Mouse (Mus musculus) hindbrain, embryonic 10.5 days (tissue): ENCODE results near the gene Adcy2. TPM values are rescaled to one million over a fixed set of nuclear protein-coding genes. Genes with fewer than 3 reads are reported as not detected.

Experiments
- DNase-seq: peaks from one replicate; pipeline ENCODE4 v3.0.0-alpha.2; 2017; ENCODE audit warnings: low spot score
- H3K27ac ChIP-seq: fragments of 300-500 bp; sonication (generic); 2 replicates; pipeline ENCODE4 v1.5.1; 2016; ENCODE audit warnings: mild to moderate bottlenecking, moderate library complexity
- H3K27me3 ChIP-seq: fragments of 300-500 bp; sonication (generic); 2 replicates; pipeline ENCODE4 v1.6.1; 2016; ENCODE audit warnings: mild to moderate bottlenecking; ENCODE audit not compliant: poor library complexity, insufficient read depth, severe bottlenecking
- H3K36me3 ChIP-seq: fragments of 300-500 bp; sonication (generic); 2 replicates; pipeline ENCODE4 v1.6.1; 2016; ENCODE audit warnings: mild to moderate bottlenecking, moderate library complexity
- H3K4me1 ChIP-seq: fragments of 300-500 bp; sonication (generic); replicated peaks from 2 replicates; pipeline ENCODE4 v1.6.1; 2016; ENCODE audit warnings: mild to moderate bottlenecking
- H3K4me3 ChIP-seq: fragments of 300-500 bp; sonication (generic); 2 replicates; pipeline ENCODE4 v1.5.1; 2016; ENCODE audit warnings: mild to moderate bottlenecking, moderate library complexity
- H3K9me3 ChIP-seq: fragments of 300-500 bp; sonication (generic); 2 replicates; pipeline ENCODE4 v1.6.1; 2016; ENCODE audit warnings: mild to moderate bottlenecking, moderate library complexity
- WGBS: fragments of 180-500 bp; shearing (Covaris S2); methylation state at CpG from one replicate; pipeline ENCODE4 v1.1.7; 2016; 5-methylcytosine and 5-hydroxymethylcytosine counted together
- polyA plus RNA-seq: library from polyadenylated mRNA; unstranded; fragments of >200 nt; fragmentation: Nextera tagmentation; extraction: Ambion mirVana; gene quantifications from 2 replicates; pipeline ENCODE4 v1.2.1, GENCODE M21; 2016

The Adcy2 gene
- polyA plus RNA-seq, 1 experiment from 2014 or later, result 1.5 TPM

DNA sequence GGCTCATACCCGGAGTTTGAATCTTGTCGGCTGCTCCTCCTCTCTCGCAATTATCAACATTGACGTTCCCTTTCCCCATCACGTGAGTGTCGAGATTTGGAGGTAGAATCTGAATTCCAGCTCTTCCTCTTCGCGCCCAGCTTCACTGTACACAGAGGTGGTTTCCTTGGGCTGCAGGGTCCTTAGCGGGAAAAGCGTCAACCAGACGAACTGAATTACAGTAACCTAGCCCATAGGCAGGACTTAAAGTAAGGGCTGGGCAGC, 416.9 kb downstream of the Adcy2 start:
- Histone ChIP-seq H3K27ac (peak overlapping the region; percentile 91), H3K4me1 (peaks cover 17% of the 10 kb centered on the region), H3K27me3 (no peaks in the 10 kb centered on the region), H3K4me3 (peak overlapping the region; percentile 75), H3K36me3 (peaks cover 64% of the 10 kb centered on the region), H3K9me3 (no peaks in the 10 kb centered on the region)
- WGBS, result under 1% methylated on average over 11 of the region's 11 CpGs
- no peak for DNase-seq

- WGBS, result under 1% methylated on average over 81 of the region's 81 CpGs
- DNase-seq, result peak; percentile 98
- H3K27me3 ChIP-seq, result no peaks in the 10 kb centered on the region
- H3K36me3 ChIP-seq, result peaks cover 64% of the 10 kb centered on the region
- no peaks in the 10 kb centered on the region for H3K9me3 ChIP-seq
- peak within 1 kb of the TSS; percentile 91 for H3K27ac ChIP-seq
- H3K4me3 ChIP-seq, result peak within 1 kb of the TSS; percentile 75
- peaks cover 17% of the 10 kb centered on the region for H3K4me1 ChIP-seq
Measured at GRCm38 (mm10) chr13:68581747-68582516, 417.4 kb downstream of the Adcy2 start, which contains the start of the genes Mtrr and Fastkd3. Gene Mtrr (minus strand): TSS chr13:68582149. Gene Fastkd3 (plus strand): TSS chr13:68582234.

GRCm38 (mm10) chr13:68581086-68581740, 418.1 kb downstream of the Adcy2 start:
- H3K27ac ChIP-seq, result peak overlapping the region; percentile 91
- peaks cover 64% of the 10 kb centered on the region for H3K36me3 ChIP-seq

DNA sequence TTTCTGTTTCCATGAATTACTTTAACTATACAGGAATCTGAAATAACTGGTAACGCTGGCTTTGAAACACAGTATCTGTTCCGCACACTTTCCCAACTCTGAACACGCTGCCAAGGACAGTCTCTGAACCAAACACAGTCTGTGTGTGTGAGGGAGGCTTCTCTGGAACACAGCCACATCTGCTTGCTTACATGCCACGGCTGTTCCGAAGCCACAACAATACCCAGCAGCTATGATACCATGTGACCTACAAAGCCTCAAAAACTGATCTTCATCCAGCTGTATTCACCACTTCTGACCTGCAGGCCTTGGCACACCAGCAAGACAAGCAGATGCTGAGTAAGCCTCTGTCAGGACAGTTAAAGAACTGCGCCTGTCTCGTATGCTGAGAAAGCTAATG, 421.4 kb downstream of the Adcy2 start:
- 96% methylated on average over 7 of the region's 7 CpGs for WGBS
- no peak overlapping the region for H3K4me3 ChIP-seq
- peaks cover 63% of the 10 kb centered on the region for H3K36me3 ChIP-seq
- no peaks in the 10 kb centered on the region for H3K27me3 ChIP-seq
- H3K27ac ChIP-seq, result no peak overlapping the region
- DNase-seq, result no peak
- H3K4me1 ChIP-seq, result peaks cover 16% of the 10 kb centered on the region
- no peaks in the 10 kb centered on the region for H3K9me3 ChIP-seq

More at GRCm38 (mm10) chr13:68581086-68581740, 418.1 kb downstream of the Adcy2 start:
- WGBS, result 32% methylated on average over 14 of the region's 14 CpGs
- peaks cover 17% of the 10 kb centered on the region for H3K4me1 ChIP-seq
- no peaks in the 10 kb centered on the region for H3K27me3 ChIP-seq
- DNase-seq, result no peak
- H3K4me3 ChIP-seq, result peak overlapping the region; percentile 75
- no peaks in the 10 kb centered on the region for H3K9me3 ChIP-seq

DNA sequence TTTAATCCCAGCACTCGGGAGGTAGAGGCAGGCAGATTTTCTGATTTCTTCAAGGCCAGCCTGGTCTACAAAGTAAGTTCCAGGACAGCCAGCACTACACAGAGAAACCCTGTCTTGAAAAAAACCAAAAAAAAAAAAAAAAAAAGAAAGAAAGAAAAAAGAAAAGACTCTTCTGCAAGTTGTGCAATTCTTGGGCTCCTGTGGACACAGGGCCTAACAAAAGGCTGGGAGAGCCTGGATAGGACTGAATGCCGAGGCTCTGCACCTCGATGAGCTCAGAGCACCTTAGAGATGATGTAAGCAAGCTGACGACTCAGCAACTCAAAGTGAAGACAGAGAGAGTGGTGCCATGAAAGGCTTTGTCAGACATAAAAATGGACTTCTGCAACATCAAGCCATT, 424.9 kb downstream of the Adcy2 start:
- 89% methylated on average over 4 of the region's 4 CpGs for WGBS
- H3K27me3 ChIP-seq, result no peaks in the 10 kb centered on the region
- H3K36me3 ChIP-seq, result peaks cover 89% of the 10 kb centered on the region
- DNase-seq, result no peak
- peaks cover 6% of the 10 kb centered on the region; the same call in 1 of the 2 replicates for H3K4me1 ChIP-seq
- no peak overlapping the region for H3K27ac ChIP-seq
- H3K4me3 ChIP-seq, result no peak overlapping the region
- H3K9me3 ChIP-seq, result no peaks in the 10 kb centered on the region

DNA sequence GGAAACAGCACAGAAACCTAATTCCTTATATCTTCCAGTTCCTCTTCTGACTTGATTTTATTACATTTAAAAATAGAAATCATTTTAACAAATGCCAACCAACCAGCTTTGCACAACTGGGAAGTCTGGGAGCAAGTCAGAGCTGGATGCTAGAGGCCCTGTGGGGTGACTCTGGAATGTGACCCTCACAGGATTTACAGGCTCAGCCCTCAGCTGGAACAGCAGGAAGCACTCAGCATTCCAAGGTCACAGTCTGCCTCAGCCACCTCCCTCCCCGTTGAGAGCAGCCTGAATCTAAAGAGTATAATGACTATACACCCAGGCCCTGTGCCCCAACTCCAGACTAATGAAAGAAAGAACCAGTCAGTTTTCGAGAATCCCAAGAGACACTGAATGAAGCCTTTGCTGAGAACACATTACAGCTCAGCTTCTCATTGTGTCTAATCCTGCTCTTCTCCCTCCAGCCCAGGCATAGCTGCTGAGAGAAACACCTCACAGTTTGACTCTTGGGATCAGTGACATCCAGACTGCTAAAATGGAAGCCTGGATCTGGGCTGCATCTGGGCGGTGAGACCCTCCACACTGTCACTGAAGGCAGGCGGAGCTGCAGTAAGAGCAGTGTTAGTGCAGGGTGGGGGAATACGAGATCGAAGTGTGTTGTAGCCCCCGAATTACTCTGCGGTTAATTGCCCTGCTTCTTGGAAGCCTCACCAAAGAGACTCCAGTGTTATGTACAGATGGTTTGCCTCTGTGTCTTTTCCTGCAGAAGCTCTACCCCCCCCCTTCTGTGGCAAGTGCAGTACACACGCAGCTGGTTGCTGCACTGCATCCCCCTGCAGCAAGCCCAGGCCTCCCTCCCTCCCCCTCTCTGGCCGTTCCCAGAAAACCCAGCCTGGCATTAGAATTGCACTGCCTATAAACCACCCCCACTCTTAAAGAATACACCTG, 426.1 kb downstream of the Adcy2 start:
- H3K4me1 ChIP-seq, result peaks cover 6% of the 10 kb centered on the region; the same call in 1 of the 2 replicates
- peak; percentile 38 for DNase-seq
- peaks cover 90% of the 10 kb centered on the region for H3K36me3 ChIP-seq
- H3K27me3 ChIP-seq, result no peaks in the 10 kb centered on the region
- no peak overlapping the region for H3K4me3 ChIP-seq
- no peaks in the 10 kb centered on the region for H3K9me3 ChIP-seq
- WGBS, result 73% methylated on average over 10 of the region's 10 CpGs
- H3K27ac ChIP-seq, result no peak overlapping the region

DNA sequence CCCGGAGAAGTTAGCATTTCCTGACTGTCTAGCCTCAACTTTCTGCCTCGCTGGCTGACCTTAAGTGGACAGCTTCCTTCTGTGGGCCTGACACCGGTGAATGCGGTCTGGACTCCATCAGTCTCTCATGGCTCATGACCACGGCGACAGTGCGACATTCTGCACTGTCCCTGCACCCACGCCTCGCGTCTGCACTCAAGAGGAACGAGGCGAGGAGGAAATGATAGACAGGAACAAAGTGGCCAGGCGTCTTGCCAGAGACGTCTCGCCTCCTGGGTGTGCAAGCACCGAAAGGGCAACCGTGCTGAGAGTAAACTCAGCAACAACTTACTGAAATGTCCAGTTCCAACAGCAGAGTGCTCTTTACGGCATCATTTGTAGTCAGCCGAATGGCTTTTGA, 427.1 kb downstream of the Adcy2 start:
- H3K36me3 ChIP-seq, result peaks cover 90% of the 10 kb centered on the region

More for the DNA sequence above, 427.1 kb downstream of the Adcy2 start:
- no peaks in the 10 kb centered on the region for H3K9me3 ChIP-seq
- no peaks in the 10 kb centered on the region for H3K27me3 ChIP-seq
- peaks cover 6% of the 10 kb centered on the region; the same call in 1 of the 2 replicates for H3K4me1 ChIP-seq
- no peak for DNase-seq
- 93% methylated on average over 19 of the region's 19 CpGs for WGBS
- H3K4me3 ChIP-seq, result no peak overlapping the region
- no peak overlapping the region for H3K27ac ChIP-seq
